Mouse (Mus musculus) spleen, postnatal 0 days (tissue): Measurements from ENCODE around the gene Ankrd13b. TPM values are rescaled to one million over a fixed set of nuclear protein-coding genes. Genes with fewer than 3 reads are reported as not detected.

Experiments
- polyA plus RNA-seq: library from polyadenylated mRNA; unstranded; fragments of >200 nt; fragmentation: Nextera tagmentation; extraction: Ambion mirVana; gene quantifications from 2 replicates; pipeline ENCODE4 v1.2.1, GENCODE M21; 2015

The Ankrd13b gene
- polyA plus RNA-seq = 1.6 and 1.7 TPM in 2 replicates

GRCm38 (mm10) chr11:77489591-77490235 lies at the start of gene Ankrd13b:
Ankrd13b (minus strand) TSS chr11:77489678.

GRCm38 (mm10) chr11:77519043-77519442 lies 29.6 kb upstream of the Ankrd13b start, which contains the start of gene Gm10392:
Gm10392 (minus strand) TSS chr11:77519198.

GRCm38 (mm10) chr11:77515637-77516552 lies 26.4 kb upstream of the Ankrd13b start, which contains the start of gene Trp53i13:
Trp53i13 (minus strand) TSS chr11:77515980.

DNA sequence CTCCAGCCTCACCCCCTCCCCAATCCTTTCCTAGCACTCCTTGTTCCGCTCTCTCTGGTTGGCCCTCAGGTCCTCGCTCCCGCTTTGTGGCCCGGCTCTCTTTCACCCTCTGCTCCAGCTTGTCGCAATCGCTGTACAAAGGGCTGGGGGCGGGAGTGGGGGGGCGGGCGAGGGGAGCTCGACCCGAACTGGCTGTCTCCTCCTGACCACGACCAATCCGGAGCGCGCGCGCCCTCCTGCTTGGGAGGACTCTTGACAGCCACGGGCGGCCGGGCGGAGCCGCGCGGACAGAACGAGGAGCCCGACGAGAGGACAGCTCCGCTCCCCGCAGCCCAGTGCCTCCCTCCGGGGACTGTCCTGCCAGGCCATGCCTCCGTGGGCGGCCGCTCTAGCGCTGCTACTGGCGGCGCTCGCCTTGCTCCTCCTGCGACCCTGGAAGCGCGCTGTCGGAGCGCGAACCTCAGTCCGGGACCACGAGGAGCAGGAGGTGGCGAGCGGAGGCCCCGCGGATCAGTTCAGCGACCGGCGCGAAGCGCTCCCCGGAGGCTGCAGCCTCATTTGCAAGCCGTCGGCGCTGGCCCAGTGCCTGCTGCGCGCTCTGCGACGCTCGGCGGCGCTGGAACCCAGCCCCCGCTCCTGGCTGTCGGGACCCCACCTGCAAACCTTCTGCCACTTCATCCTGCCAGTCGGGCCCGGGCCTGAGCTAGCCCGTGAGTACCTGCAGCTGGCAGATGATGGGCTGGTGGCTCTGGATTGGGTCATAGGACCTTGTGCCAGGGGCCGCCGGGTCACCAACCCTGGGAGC lies 25.6 kb upstream of the Ankrd13b start, which contains the start of gene Abhd15:
Abhd15 (plus strand) TSS at position 290 of the 805 bp plus-strand sequence.

GRCm38 (mm10) chr11:77493512-77494343 lies 4.2 kb upstream of the Ankrd13b start, which contains the start of gene Git1:
Git1 (plus strand) TSS chr11:77493562.

DNA sequence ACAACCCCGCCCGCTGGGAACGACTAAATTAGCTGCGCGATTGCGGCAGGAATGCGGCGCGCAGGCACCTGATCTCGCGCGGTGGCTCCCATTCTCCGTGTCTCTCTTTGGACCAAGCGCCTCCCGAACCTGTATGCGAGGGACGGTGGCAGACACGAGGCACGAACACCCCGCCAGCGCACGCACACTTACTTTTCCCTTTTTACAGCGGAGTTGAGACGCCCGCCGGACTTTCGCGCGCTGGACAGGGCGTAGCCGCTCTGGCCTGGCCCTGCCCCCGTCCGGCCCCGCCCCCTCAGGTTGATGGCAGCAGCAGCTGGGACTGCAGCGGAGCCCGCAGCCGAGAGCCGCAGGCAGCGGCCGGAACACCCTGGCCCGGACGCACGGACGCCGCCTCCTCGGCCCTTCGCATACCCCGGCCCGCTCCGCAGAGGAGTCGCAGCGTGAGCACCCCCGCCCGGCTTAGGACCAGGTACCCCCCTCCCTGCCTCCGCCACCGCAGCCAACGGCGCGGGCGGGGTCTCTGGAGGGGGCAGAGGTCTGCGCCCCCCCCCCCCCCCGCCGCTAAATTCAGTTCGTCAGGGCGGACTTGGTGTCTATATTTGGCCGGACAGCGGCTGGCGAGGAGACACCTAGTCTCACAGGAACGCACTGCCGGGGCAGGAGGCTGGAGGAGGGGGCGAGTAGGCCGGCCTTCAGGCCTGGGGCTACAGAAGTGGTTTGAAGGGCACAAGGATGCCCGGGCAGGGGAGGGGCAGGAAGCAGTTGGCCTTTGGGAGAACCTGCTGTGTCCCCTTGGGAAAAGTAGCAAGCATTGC lies 27.0 kb downstream of the Ankrd13b start, which contains the start of gene Coro6:
Coro6 (plus strand) TSS at position 129 of the 818 bp plus-strand sequence.

Other genes with a start within 250 kb of the Ankrd13b start
- gene Coro6, start 27.3 kb downstream of the Ankrd13b start, polyA plus RNA-seq = 0.07 TPM in 1 of 2 replicates, not detected in the other
- 4.1 and 4.4 TPM in 2 replicates for gene Git1, start 3.9 kb upstream of the Ankrd13b start, polyA plus RNA-seq
- 3.6 and 4.5 TPM in 2 replicates for gene Abhd15, start 25.4 kb upstream of the Ankrd13b start, polyA plus RNA-seq
- gene Trp53i13, start 26.3 kb upstream of the Ankrd13b start, polyA plus RNA-seq = 10.0 and 12.9 TPM in 2 replicates
- 0.17 and 0.22 TPM in 2 replicates for gene Gm10392, start 29.5 kb upstream of the Ankrd13b start, polyA plus RNA-seq
- gene Taok1, start 118.1 kb upstream of the Ankrd13b start, polyA plus RNA-seq = 8.0 and 9.8 TPM in 2 replicates
- gene Nufip2, start 196.5 kb upstream of the Ankrd13b start, polyA plus RNA-seq = 4.0 and 4.5 TPM in 2 replicates
- gene Cryba1, start 235.6 kb upstream of the Ankrd13b start, polyA plus RNA-seq = not detected in 2 replicates